Mouse (Mus musculus): ENCODE measurements around the gene Thsd4. TPM values are rescaled to one million over a fixed set of nuclear protein-coding genes. Genes with fewer than 3 reads are reported as not detected.
A peak's percentile ranks its signal among the peaks of the same experiment; 100 is the strongest.

Thsd4 gene
- polyA plus RNA-seq, 1 experiment from 2014 or later: 12.3 TPM

GRCm38 (mm10) chr9:60115711-60116247, 406.1 kb downstream of the Thsd4 start:
- H3K4me1 ChIP-seq: peaks cover 14% of the 10 kb centered on the region
- H3K9me3 ChIP-seq: no peaks in the 10 kb centered on the region
- no peaks in the 10 kb centered on the region for H3K27me3 ChIP-seq
- no peak overlapping the region for H3K27ac ChIP-seq
- no peak overlapping the region for H3K9ac ChIP-seq
- H3K36me3 ChIP-seq: no peaks in the 10 kb centered on the region
- no peak for ATAC-seq (ENCODE audit: insufficient number of reproducible peaks, insufficient read depth, low FRiP score, low TSS enrichment)
- H3K4me2 ChIP-seq (replicated peaks): no peak overlapping the region
- 49% methylated on average over 6 of the region's 6 CpGs for WGBS
- H3K4me3 ChIP-seq: no peak overlapping the region

- ATAC-seq (ENCODE audit: insufficient number of reproducible peaks, insufficient read depth, low FRiP score, low TSS enrichment): no peak
- 85% methylated on average over 9 of the region's 9 CpGs for WGBS
These were observed 406.5 kb downstream of the Thsd4 start for GRCm38 (mm10) chr9:60115306-60115705.

GRCm38 (mm10) chr9:60110200-60110599, 411.6 kb downstream of the Thsd4 start:
- Histone ChIP-seq H3K4me1 (peaks cover 6% of the 10 kb centered on the region; the same call in 1 of the 2 replicates), H3K27me3 (no peaks in the 10 kb centered on the region), H3K9ac (no peak overlapping the region), H3K27ac (no peak overlapping the region), H3K4me2 (replicated peaks) (no peak overlapping the region), H3K36me3 (no peaks in the 10 kb centered on the region), H3K9me3 (no peaks in the 10 kb centered on the region), H3K4me3 (no peak overlapping the region)
- WGBS: 45% methylated on average over 5 of the region's 5 CpGs
- no peak for ATAC-seq (ENCODE audit: insufficient number of reproducible peaks, insufficient read depth, low FRiP score, low TSS enrichment)

More at GRCm38 (mm10) chr9:60115306-60115705, 406.5 kb downstream of the Thsd4 start:
- no peak overlapping the region for H3K4me3 ChIP-seq
- H3K9me3 ChIP-seq: no peaks in the 10 kb centered on the region
- no peak overlapping the region for H3K27ac ChIP-seq
- H3K9ac ChIP-seq: no peak overlapping the region
- peaks cover 18% of the 10 kb centered on the region for H3K4me1 ChIP-seq
- H3K27me3 ChIP-seq: no peaks in the 10 kb centered on the region
- no peak overlapping the region for H3K4me2 ChIP-seq (replicated peaks)
- H3K36me3 ChIP-seq: no peaks in the 10 kb centered on the region

GRCm38 (mm10) chr9:60106683-60107082, 415.2 kb downstream of the Thsd4 start:
- Histone ChIP-seq H3K4me3 (no peak overlapping the region), H3K4me1 (peaks cover 13% of the 10 kb centered on the region; the same call in 1 of the 2 replicates), H3K36me3 (no peaks in the 10 kb centered on the region), H3K9ac (no peak overlapping the region), H3K27me3 (no peaks in the 10 kb centered on the region), H3K9me3 (no peaks in the 10 kb centered on the region), H3K4me2 (replicated peaks) (no peak overlapping the region), H3K27ac (no peak overlapping the region)
- WGBS: 85% methylated on average over 6 of the region's 6 CpGs
- ATAC-seq (ENCODE audit: insufficient number of reproducible peaks, insufficient read depth, low FRiP score, low TSS enrichment): no peak

- H3K4me1 ChIP-seq: peaks cover 13% of the 10 kb centered on the region; the same call in 1 of the 2 replicates
- H3K4me2 ChIP-seq (replicated peaks): no peak overlapping the region
- no peaks in the 10 kb centered on the region for H3K27me3 ChIP-seq
- H3K27ac ChIP-seq: no peak overlapping the region
- H3K4me3 ChIP-seq: no peak overlapping the region
- H3K9ac ChIP-seq: no peak overlapping the region
- WGBS: 30% methylated on average over 1 of the region's 1 CpGs
- H3K36me3 ChIP-seq: no peaks in the 10 kb centered on the region
- ATAC-seq (ENCODE audit: insufficient number of reproducible peaks, insufficient read depth, low FRiP score, low TSS enrichment): no peak
- H3K9me3 ChIP-seq: no peaks in the 10 kb centered on the region
These were observed 415.7 kb downstream of the Thsd4 start for GRCm38 (mm10) chr9:60106106-60106505.

- Histone ChIP-seq H3K4me1 (peaks cover 9% of the 10 kb centered on the region), H3K4me3 (no peak overlapping the region), H3K9ac (no peak overlapping the region), H3K27ac (no peak overlapping the region), H3K36me3 (no peaks in the 10 kb centered on the region), H3K27me3 (no peaks in the 10 kb centered on the region; the same call in 1 of the 2 replicates), H3K9me3 (no peaks in the 10 kb centered on the region), H3K4me2 (replicated peaks) (no peak overlapping the region)
- ATAC-seq (ENCODE audit: insufficient number of reproducible peaks, insufficient read depth, low FRiP score, low TSS enrichment): no peak
- WGBS: 76% methylated on average over 1 of the region's 1 CpGs
These were observed 427.6 kb downstream of the Thsd4 start for GRCm38 (mm10) chr9:60094211-60094610.

- peak overlapping the region; percentile 20; the same call in 1 of the 2 replicates for H3K4me2 ChIP-seq (replicated peaks)
- WGBS: 31% methylated on average over 5 of the region's 5 CpGs
- ATAC-seq (ENCODE audit: insufficient number of reproducible peaks, insufficient read depth, low FRiP score, low TSS enrichment): no peak
These were observed 429.4 kb downstream of the Thsd4 start for GRCm38 (mm10) chr9:60092428-60092827.

GRCm38 (mm10) chr9:60089441-60089840, 432.4 kb downstream of the Thsd4 start:
- H3K9me3 ChIP-seq: no peaks in the 10 kb centered on the region
- 82% methylated on average over 4 of the region's 4 CpGs for WGBS

More at GRCm38 (mm10) chr9:60092428-60092827, 429.4 kb downstream of the Thsd4 start:
- H3K4me1 ChIP-seq: peaks cover 9% of the 10 kb centered on the region
- no peak overlapping the region for H3K9ac ChIP-seq
- H3K27me3 ChIP-seq: no peaks in the 10 kb centered on the region
- no peak overlapping the region for H3K27ac ChIP-seq
- H3K36me3 ChIP-seq: no peaks in the 10 kb centered on the region
- H3K4me3 ChIP-seq: no peak overlapping the region
- no peaks in the 10 kb centered on the region for H3K9me3 ChIP-seq

GRCm38 (mm10) chr9:60088101-60088500, 433.7 kb downstream of the Thsd4 start:
- no peak overlapping the region for H3K4me3 ChIP-seq
- 51% methylated on average over 5 of the region's 5 CpGs for WGBS
- no peak overlapping the region for H3K9ac ChIP-seq
- peaks cover 9% of the 10 kb centered on the region for H3K4me1 ChIP-seq
- H3K9me3 ChIP-seq: no peaks in the 10 kb centered on the region
- H3K27me3 ChIP-seq: no peaks in the 10 kb centered on the region
- H3K4me2 ChIP-seq (replicated peaks): no peak overlapping the region
- ATAC-seq (ENCODE audit: insufficient number of reproducible peaks, insufficient read depth, low FRiP score, low TSS enrichment): no peak
- no peak overlapping the region for H3K27ac ChIP-seq
- H3K36me3 ChIP-seq: no peaks in the 10 kb centered on the region

More at GRCm38 (mm10) chr9:60089441-60089840, 432.4 kb downstream of the Thsd4 start:
- no peak overlapping the region for H3K4me2 ChIP-seq (replicated peaks)
- no peaks in the 10 kb centered on the region for H3K27me3 ChIP-seq
- H3K4me3 ChIP-seq: no peak overlapping the region
- ATAC-seq (ENCODE audit: insufficient number of reproducible peaks, insufficient read depth, low FRiP score, low TSS enrichment): no peak
- no peak overlapping the region for H3K27ac ChIP-seq
- H3K4me1 ChIP-seq: peaks cover 9% of the 10 kb centered on the region
- no peaks in the 10 kb centered on the region for H3K36me3 ChIP-seq
- H3K9ac ChIP-seq: no peak overlapping the region

- Histone ChIP-seq H3K27ac (peak overlapping the region; percentile 30; the same call in 1 of the 2 replicates), H3K9ac (no peak overlapping the region), H3K4me3 (no peak overlapping the region), H3K27me3 (no peaks in the 10 kb centered on the region), H3K9me3 (no peaks in the 10 kb centered on the region), H3K4me1 (peaks cover 8% of the 10 kb centered on the region; the same call in 1 of the 2 replicates), H3K4me2 (replicated peaks) (no peak overlapping the region), H3K36me3 (no peaks in the 10 kb centered on the region)
- 20% methylated on average over 5 of the region's 5 CpGs for WGBS
- no peak for ATAC-seq (ENCODE audit: insufficient number of reproducible peaks, insufficient read depth, low FRiP score, low TSS enrichment)
These were observed 439.7 kb downstream of the Thsd4 start for GRCm38 (mm10) chr9:60082107-60082581.

- no peaks in the 10 kb centered on the region for H3K9me3 ChIP-seq
- no peak overlapping the region for H3K4me2 ChIP-seq (replicated peaks)
- H3K4me3 ChIP-seq: no peak overlapping the region
- no peak overlapping the region for H3K9ac ChIP-seq
- peaks cover 8% of the 10 kb centered on the region; the same call in 1 of the 2 replicates for H3K4me1 ChIP-seq
- WGBS: 84% methylated on average over 1 of the region's 1 CpGs
- H3K36me3 ChIP-seq: no peaks in the 10 kb centered on the region
- no peak overlapping the region for H3K27ac ChIP-seq
- no peak for ATAC-seq (ENCODE audit: insufficient number of reproducible peaks, insufficient read depth, low FRiP score, low TSS enrichment)
- H3K27me3 ChIP-seq: no peaks in the 10 kb centered on the region
These were observed 444.1 kb downstream of the Thsd4 start for GRCm38 (mm10) chr9:60077761-60078160.

GRCm38 (mm10) chr9:60076396-60076795, 445.4 kb downstream of the Thsd4 start:
- Histone ChIP-seq H3K4me1 (no peaks in the 10 kb centered on the region), H3K27me3 (no peaks in the 10 kb centered on the region), H3K4me2 (replicated peaks) (no peak overlapping the region), H3K27ac (no peak overlapping the region), H3K4me3 (no peak overlapping the region), H3K36me3 (no peaks in the 10 kb centered on the region), H3K9ac (no peak overlapping the region), H3K9me3 (no peaks in the 10 kb centered on the region)
- WGBS: 53% methylated on average over 4 of the region's 4 CpGs
- no peak for ATAC-seq (ENCODE audit: insufficient number of reproducible peaks, insufficient read depth, low FRiP score, low TSS enrichment)
